Mouse (Mus musculus) midbrain, embryonic 16.5 days (tissue): Measurements from ENCODE around the gene Gpbar1. TPM values are rescaled to one million over a fixed set of nuclear protein-coding genes. Genes with fewer than 3 reads are reported as not detected.

Experiments
- ATAC-seq: fragments of 200-750 bp; cut with Nextera tagmentation; 2 replicates; pipeline ENCODE4 v1.8.0; 2017; ENCODE audit warnings: moderate TSS enrichment
- H3K27ac ChIP-seq: fragments of 300-500 bp; sonication (generic); 2 replicates; pipeline ENCODE4 v1.5.1; 2014; ENCODE audit warnings: mild to moderate bottlenecking, low read length, mixed read lengths
- H3K27me3 ChIP-seq: fragments of 300-500 bp; sonication (generic); 2 replicates; pipeline ENCODE4 v1.6.1; 2014; ENCODE audit warnings: low read depth, low read length, mixed read lengths; ENCODE audit not compliant: control insufficient read depth, insufficient read depth
- H3K36me3 ChIP-seq: fragments of 300-500 bp; sonication (generic); 2 replicates; pipeline ENCODE4 v1.6.1; 2014; ENCODE audit warnings: mild to moderate bottlenecking, low read length, moderate library complexity, mixed read lengths; ENCODE audit not compliant: control insufficient read depth, insufficient read depth
- H3K4me1 ChIP-seq: fragments of 300-500 bp; sonication (generic); 2 replicates; pipeline ENCODE4 v1.6.1; 2014; ENCODE audit warnings: mild to moderate bottlenecking, low read length, mixed read lengths; ENCODE audit not compliant: control insufficient read depth, insufficient read depth
- H3K4me2 ChIP-seq: fragments of 300-500 bp; sonication (generic); 2 replicates; pipeline ENCODE4 v1.6.1; 2014; ENCODE audit warnings: mild to moderate bottlenecking, low read length, mixed read lengths
- H3K4me3 ChIP-seq: fragments of 300-500 bp; sonication (generic); 2 replicates; pipeline ENCODE4 v1.5.1; 2014; ENCODE audit warnings: low read depth, mild to moderate bottlenecking, low read length, moderate library complexity, mixed read lengths
- H3K9ac ChIP-seq: fragments of 300-500 bp; sonication (generic); 2 replicates; pipeline ENCODE4 v1.6.1; 2014; ENCODE audit warnings: low read depth, low read length, mixed read lengths
- H3K9me3 ChIP-seq: fragments of 300-500 bp; sonication (generic); replicated peaks from 2 replicates; pipeline ENCODE4 v1.6.1; 2014; ENCODE audit warnings: mild to moderate bottlenecking, low read length, mixed read lengths; ENCODE audit not compliant: control insufficient read depth, poor library complexity, severe bottlenecking
- WGBS: fragments of 180-500 bp; shearing (Covaris S2); extraction: QIAGEN DNeasy Blood & Tissue Kit; methylation state at CpG from one replicate; pipeline ENCODE4 v1.1.7; 2014; 5-methylcytosine and 5-hydroxymethylcytosine counted together
- polyA plus RNA-seq: library from polyadenylated mRNA; unstranded; fragments of >200 nt; fragmentation: Nextera tagmentation; extraction: Ambion mirVana; gene quantifications from 2 replicates; pipeline ENCODE4 v1.2.1, GENCODE M21; 2015

Gpbar1 gene
- polyA plus RNA-seq, 1 experiment from 2014 or later = 0.34 TPM

- WGBS = 86% methylated on average over 8 of the region's 8 CpGs
These were observed 9.6 kb upstream of the Gpbar1 start for GRCm38 (mm10) chr1:74268750-74269149.

GRCm38 (mm10) chr1:74271659-74272058 is 6.7 kb upstream of the Gpbar1 start:
- no peak overlapping the region for H3K27ac ChIP-seq
- no peak overlapping the region for H3K4me2 ChIP-seq
- H3K9ac ChIP-seq = no peak overlapping the region
- no peaks in the 10 kb centered on the region for H3K9me3 ChIP-seq
- no peaks in the 10 kb centered on the region for H3K4me1 ChIP-seq
- WGBS = 75% methylated on average over 4 of the region's 4 CpGs
- H3K27me3 ChIP-seq = no peaks in the 10 kb centered on the region
- ATAC-seq = no peak
- H3K4me3 ChIP-seq = no peak overlapping the region
- H3K36me3 ChIP-seq = peaks cover 9% of the 10 kb centered on the region; the same call in 1 of the 2 replicates

More at GRCm38 (mm10) chr1:74268750-74269149, 9.6 kb upstream of the Gpbar1 start:
- no peak for ATAC-seq
- no peak overlapping the region for H3K4me2 ChIP-seq
- H3K27ac ChIP-seq = no peak overlapping the region
- H3K27me3 ChIP-seq = no peaks in the 10 kb centered on the region
- no peaks in the 10 kb centered on the region for H3K9me3 ChIP-seq
- no peak overlapping the region for H3K4me3 ChIP-seq
- no peak overlapping the region for H3K9ac ChIP-seq
- peaks cover 34% of the 10 kb centered on the region for H3K36me3 ChIP-seq
- H3K4me1 ChIP-seq = no peaks in the 10 kb centered on the region

GRCm38 (mm10) chr1:74275015-74275414 is 3.3 kb upstream of the Gpbar1 start:
- H3K27me3 ChIP-seq = no peaks in the 10 kb centered on the region
- no peaks in the 10 kb centered on the region for H3K4me1 ChIP-seq
- H3K9ac ChIP-seq = no peak overlapping the region
- no peaks in the 10 kb centered on the region for H3K9me3 ChIP-seq
- ATAC-seq = no peak
- no peak overlapping the region for H3K4me2 ChIP-seq
- peaks cover 3% of the 10 kb centered on the region for H3K36me3 ChIP-seq
- H3K4me3 ChIP-seq = no peak overlapping the region
- WGBS = 55% methylated on average over 9 of the region's 9 CpGs
- no peak overlapping the region for H3K27ac ChIP-seq

- Histone ChIP-seq H3K4me2 (no peak overlapping the region), H3K4me1 (no peaks in the 10 kb centered on the region), H3K27ac (no peak overlapping the region), H3K36me3 (peaks cover 19% of the 10 kb centered on the region), H3K9ac (no peak overlapping the region), H3K4me3 (no peak overlapping the region), H3K9me3 (no peaks in the 10 kb centered on the region), H3K27me3 (no peaks in the 10 kb centered on the region)
- ATAC-seq = no peak
- WGBS = 64% methylated on average over 6 of the region's 6 CpGs
These were observed 1.3 kb upstream of the Gpbar1 start for GRCm38 (mm10) chr1:74277041-74277440.

- peaks cover 25% of the 10 kb centered on the region for H3K36me3 ChIP-seq
- H3K9me3 ChIP-seq = no peaks in the 10 kb centered on the region
- no peak overlapping the region for H3K4me3 ChIP-seq
- no peak overlapping the region for H3K9ac ChIP-seq
- no peak overlapping the region for H3K27ac ChIP-seq
- ATAC-seq = no peak
- H3K4me2 ChIP-seq = no peak overlapping the region
- H3K4me1 ChIP-seq = peaks cover 4% of the 10 kb centered on the region; the same call in 1 of the 2 replicates
- WGBS = 64% methylated on average over 8 of the region's 8 CpGs
- H3K27me3 ChIP-seq = no peaks in the 10 kb centered on the region
These were observed 340 bp upstream of the Gpbar1 start for GRCm38 (mm10) chr1:74277883-74278537.

- Histone ChIP-seq H3K9ac (no peak overlapping the region), H3K9me3 (no peaks in the 10 kb centered on the region), H3K27ac (no peak overlapping the region), H3K4me2 (no peak overlapping the region), H3K4me3 (no peak overlapping the region), H3K4me1 (peaks cover 12% of the 10 kb centered on the region; the same call in 1 of the 2 replicates), H3K27me3 (no peaks in the 10 kb centered on the region), H3K36me3 (peaks cover 25% of the 10 kb centered on the region)
- WGBS = 96% methylated on average over 11 of the region's 11 CpGs
- no peak for ATAC-seq
These were observed 638 bp downstream of the Gpbar1 start for GRCm38 (mm10) chr1:74278988-74279387.

- H3K36me3 ChIP-seq = peaks cover 25% of the 10 kb centered on the region
- WGBS = 94% methylated on average over 14 of the region's 14 CpGs
- H3K4me2 ChIP-seq = no peak overlapping the region
- H3K4me1 ChIP-seq = peaks cover 16% of the 10 kb centered on the region
- H3K9me3 ChIP-seq = no peaks in the 10 kb centered on the region
- H3K9ac ChIP-seq = no peak overlapping the region
- ATAC-seq = no peak
- H3K4me3 ChIP-seq = no peak overlapping the region
- H3K27me3 ChIP-seq = no peaks in the 10 kb centered on the region
- H3K27ac ChIP-seq = no peak overlapping the region
These were observed 2.4 kb downstream of the Gpbar1 start for GRCm38 (mm10) chr1:74280591-74281325.

GRCm38 (mm10) chr1:74281372-74281771 is 3.0 kb downstream of the Gpbar1 start:
- no peak for ATAC-seq
- WGBS = 94% methylated on average over 2 of the region's 2 CpGs
- H3K4me2 ChIP-seq = no peak overlapping the region

GRCm38 (mm10) chr1:74281886-74282285 is 3.5 kb downstream of the Gpbar1 start:
- no peak overlapping the region for H3K9ac ChIP-seq
- no peak overlapping the region for H3K27ac ChIP-seq
- H3K4me1 ChIP-seq = peaks cover 22% of the 10 kb centered on the region
- H3K36me3 ChIP-seq = peaks cover 25% of the 10 kb centered on the region
- H3K4me2 ChIP-seq = no peak overlapping the region
- H3K9me3 ChIP-seq = no peaks in the 10 kb centered on the region
- ATAC-seq = no peak
- no peaks in the 10 kb centered on the region for H3K27me3 ChIP-seq
- no peak overlapping the region for H3K4me3 ChIP-seq
- 96% methylated on average over 8 of the region's 8 CpGs for WGBS

More at GRCm38 (mm10) chr1:74281372-74281771, 3.0 kb downstream of the Gpbar1 start:
- H3K9ac ChIP-seq = no peak overlapping the region
- no peaks in the 10 kb centered on the region for H3K9me3 ChIP-seq
- no peak overlapping the region for H3K27ac ChIP-seq
- H3K4me3 ChIP-seq = no peak overlapping the region
- no peaks in the 10 kb centered on the region for H3K27me3 ChIP-seq
- H3K4me1 ChIP-seq = peaks cover 22% of the 10 kb centered on the region
- peaks cover 25% of the 10 kb centered on the region for H3K36me3 ChIP-seq
